Mouse (Mus musculus) gastrocnemius, postnatal 4 days (tissue): ENCODE results near the gene Zbtb16. TPM values are rescaled to one million over a fixed set of nuclear protein-coding genes. Genes with fewer than 3 reads are reported as not detected.

ENCODE experiments used
- DNase-seq, 2 experiments: peaks; one replicate each; pipeline ENCODE4 v3.0.0; 2021 to 2022; ENCODE audit warnings: low spot score in 2 of 2, mixed read lengths in 2 of 2
- total RNA-seq, 2 experiments: library from RNA; stranded (reverse); gene quantifications; 2 replicates each; pipeline ENCODE4 v1.2.3; 2021

Gene Zbtb16
- total RNA-seq, 2 experiments from 2014 or later = 13.7 to 16.4 TPM

DNA sequence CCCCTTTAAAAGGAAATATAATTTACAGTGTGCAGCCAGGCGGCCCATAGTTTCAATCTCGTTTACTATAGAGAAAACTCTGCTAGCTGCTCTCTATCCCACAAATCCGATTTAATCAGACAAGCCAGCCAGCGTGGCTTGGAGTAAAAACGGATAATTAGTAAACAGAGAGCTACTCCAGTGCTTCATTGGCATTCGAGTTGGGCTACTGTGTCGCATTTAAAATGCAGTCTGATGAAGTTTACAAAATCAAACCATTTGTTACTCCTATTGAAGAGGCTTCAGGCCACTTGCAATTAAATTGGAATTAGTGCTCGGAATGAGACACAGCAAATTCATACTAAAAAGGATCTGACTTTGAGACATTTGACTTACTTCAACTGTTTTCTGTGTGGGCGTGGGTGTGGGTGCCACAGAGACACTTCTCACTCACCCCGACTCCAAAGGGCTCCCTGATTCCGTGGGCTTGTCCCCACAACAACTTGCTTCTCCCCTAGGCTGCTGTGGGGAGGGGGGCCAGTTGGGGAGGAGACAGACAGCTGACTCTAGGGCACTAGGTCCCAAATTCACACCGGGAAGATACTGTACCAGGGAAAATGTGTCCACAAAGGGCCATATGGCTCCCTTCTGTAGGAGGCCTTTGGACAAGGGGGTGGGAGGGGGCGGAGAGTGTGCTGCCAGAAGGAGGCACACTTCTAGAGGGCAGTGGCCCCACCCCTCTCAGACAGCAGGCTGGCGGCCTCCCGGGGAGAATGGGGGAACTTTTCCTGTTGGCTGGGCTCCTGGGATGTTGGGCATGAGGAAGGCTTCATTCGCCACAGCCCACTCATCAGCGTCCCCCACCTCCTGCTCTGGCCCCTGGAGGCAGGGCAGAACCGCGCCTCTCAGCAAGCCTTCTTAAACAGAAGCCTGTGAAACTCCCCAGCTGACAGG is 157.3 kb downstream of the Zbtb16 start:
- no peak for DNase-seq

DNA sequence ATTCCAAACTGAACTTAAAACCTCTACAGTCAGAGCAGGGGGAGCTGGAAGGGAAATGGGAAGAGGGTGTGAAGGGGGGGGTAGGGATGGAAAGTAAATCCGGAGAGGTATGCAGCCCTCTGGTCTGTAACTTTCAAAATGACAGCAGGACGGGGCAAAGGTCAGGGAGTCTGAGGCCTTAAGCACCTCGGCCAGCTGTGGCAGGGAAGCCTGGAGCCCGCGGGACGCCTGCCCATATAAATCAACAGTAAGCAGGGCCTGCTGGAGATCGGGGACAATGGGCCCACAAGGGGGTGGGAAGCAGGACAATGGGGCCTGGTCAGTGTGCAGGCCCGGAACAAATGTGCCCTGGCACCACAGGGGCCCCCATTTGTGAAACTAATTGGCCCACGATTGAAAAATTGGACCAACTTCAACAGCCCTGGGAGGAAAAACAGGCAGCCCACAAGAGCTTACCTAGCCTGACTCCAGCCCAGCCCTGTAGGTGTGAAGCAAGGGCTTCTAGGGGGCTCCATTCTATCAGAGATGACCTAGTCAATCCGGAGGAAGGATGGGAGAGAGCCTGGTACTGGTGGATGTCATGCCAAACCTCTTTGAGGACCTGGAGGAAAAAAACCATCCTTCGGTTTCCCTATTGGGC is 160.8 kb downstream of the Zbtb16 start:
- no peak for DNase-seq

DNA sequence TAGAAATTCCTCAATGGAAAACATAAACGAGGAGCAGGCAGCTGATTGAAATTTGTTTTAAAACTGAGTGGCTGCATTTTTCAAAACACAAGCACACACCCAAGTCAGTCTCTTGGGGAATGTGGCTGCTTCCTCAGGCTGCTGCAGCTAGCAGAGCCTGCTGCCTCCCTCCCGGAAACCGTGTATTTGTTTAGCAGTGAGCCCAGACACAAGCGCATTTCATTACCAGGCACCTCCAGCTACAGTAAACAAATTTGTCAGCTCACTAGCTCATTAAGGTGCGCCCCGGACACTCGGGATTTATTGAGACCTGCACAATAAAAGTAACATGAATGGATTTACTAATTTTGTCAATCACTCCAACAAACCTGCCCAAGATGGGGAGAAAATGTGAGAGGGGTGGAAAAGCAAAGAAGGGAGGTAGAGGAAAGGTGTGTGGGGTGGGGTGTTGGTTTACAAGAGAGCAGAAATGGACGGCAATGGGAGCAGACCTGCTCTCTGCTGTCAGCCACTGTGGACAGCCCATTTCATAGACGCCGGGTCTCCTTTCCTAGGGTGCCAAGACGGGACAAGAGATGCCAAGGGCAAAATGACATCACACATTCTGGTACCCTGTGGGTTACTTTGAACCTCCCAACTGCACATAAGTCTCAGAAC is 161.5 kb downstream of the Zbtb16 start:
- DNase-seq = no peak

DNA sequence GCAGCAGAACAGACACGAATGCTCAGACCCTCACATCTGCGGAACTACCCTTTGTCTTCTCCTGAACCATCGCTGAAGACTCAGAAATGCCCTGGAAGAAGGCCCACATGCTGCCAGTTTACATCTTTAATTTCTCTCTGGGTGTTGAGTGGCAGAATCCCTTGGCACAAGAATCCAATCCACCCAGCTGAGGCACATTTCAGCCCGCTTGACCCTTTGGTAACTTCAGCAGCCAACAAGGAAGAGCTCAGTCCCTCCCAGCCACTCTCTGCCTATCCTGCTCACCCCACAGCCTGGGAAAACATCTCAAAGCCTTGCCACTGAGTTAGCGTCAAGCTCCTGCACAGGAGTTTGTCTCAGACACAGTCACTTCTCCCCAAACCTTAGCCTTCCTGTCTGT is 162.2 kb downstream of the Zbtb16 start:
- no peak for DNase-seq

DNA sequence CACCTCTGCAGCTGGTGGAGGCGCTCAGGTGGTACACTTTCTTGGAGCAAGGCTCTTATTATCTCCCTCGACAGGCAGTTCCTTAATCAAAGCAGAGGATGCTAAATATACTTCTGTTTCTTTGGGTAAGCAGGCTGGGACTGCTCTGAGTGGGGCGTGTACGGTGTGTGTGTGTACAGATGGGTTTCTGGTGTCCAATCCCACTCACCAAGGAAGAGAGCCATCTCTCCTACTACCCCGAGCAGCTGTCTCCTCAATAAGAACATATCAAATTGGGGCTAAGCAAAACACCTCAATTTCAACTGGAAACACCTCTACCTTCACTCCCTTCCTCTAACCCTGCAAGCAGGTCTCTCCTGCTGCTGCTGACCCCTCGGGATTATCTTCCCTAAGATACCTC is 162.8 kb downstream of the Zbtb16 start:
- no peak for DNase-seq

DNA sequence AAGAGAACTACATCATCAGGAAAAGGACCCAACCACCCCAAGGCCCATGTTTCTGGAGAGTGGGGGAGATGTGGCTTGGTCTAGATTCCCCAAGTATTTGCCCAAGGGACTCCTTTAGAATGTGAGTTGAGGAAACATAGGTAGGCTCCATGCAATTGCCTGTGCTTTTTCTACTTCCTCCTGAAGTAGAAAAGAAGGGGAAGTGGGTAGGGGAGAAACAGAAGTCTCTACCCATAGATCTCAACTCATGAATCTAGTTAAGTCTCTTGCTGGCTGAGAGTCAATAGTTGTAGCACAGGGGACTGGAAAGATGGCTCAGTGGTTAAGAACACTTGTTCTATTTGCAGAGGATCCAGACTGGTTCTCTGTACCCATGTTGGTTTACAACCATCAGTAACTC is 164.2 kb downstream of the Zbtb16 start:
- no peak for DNase-seq

DNA sequence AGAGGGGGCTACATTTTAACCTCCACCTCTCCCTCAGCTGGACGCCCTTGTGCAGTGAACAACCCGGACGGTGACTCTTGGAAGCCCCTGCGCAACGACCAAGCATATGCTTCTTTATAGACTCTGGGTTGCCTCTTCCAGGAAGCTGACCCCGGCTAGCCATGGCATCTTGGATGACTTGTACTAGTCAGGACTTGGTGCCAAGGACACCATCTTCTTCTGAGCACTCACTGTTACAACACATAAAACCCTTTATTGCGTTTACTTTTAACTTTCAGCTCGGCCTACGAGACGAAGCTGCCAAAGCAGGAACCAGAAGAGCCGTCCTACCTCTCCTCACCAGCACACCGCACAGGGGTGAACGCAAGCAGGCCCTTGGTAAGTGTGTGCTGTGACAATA is 165.9 kb downstream of the Zbtb16 start:
- DNase-seq = no peak

DNA sequence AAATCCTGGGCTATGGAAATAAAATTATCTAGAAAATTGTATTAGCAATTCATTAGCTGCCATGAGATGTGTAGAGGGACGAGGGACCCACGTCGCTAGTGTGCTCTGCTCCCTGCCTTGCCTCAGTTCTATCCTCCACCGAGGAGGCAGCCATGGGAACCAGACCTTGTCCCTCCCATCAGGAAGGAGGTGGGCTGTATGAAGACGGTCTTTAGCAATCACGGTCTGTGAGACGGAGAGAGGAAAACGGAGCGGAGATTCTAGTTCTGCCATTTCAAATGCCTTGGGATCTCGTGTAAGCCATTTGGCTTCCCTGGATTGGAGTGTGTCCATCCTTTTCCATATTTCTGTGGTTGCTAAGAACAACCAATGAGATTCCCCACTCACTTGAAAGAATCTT is 166.3 kb downstream of the Zbtb16 start:
- DNase-seq = no peak

DNA sequence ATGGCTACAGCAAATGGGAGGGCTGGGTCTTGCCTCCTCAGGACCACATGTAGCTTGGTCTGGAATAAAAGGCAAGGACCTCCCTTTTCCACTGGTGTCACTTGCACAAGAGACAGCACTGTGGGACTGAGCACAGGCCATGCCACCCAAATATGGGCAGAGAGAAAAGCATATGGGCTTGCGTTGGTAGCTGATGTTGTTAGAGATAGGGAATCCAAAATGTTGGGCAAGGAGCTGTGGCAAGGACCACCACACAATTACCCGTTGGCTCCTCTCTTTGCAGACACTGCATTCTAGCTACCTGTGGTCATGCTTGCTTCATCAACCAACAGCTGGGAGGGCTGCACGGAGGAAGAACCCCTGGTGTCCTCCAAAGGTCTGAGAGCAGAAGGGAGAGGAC is 169.3 kb downstream of the Zbtb16 start:
- no peak for DNase-seq

DNA sequence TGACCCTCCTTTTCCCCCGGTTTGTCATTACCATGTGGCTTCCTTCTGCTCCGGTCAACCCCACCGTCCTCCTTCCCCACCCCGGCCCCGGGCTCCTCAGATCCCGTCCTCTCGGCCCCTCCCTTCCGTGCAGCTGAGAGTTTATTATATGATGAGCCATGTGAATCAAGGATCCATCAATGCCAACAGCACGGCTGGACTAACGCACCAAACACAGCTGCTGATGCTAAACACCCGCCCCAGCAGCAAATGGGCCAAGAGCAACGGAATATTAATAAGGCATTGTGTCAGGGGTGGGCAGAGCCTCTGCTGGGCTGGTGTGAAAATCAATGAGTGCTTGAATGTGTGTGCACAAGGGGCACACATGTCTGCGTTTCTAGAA is 173.0 kb downstream of the Zbtb16 start:
- no peak for DNase-seq

DNA sequence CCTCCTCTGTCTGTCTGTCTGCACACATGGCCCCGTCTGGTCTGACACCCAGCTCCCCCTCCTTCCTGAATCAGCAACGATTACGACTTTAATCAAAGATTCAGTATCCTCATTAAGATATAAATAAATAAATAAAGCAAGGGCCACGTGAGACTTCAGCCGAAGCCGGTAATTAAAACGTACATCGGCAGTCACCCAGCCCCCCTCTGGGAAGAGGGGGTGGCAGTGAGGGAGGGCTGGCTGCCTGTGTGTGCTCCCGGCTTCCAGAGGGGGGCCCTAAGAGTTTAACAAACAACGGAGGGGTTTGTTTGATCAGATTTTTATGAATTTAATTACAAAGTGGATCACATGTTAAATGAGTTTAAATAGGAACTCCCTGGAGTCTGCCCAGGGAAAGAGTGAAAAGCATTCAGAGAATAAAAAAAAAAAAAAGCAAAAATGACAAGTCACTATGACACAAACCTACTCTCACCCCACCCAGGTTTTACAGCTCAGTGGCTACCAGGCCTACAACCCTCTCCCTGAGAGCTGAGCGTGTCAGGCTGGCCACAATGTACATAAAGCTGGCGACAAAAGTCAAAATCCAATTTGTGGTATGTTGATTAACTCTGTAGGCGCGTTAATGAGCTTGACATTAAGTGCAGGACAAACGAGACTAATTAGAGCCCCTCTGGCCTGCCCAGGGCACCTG is 173.5 kb downstream of the Zbtb16 start:
- DNase-seq = no peak

DNA sequence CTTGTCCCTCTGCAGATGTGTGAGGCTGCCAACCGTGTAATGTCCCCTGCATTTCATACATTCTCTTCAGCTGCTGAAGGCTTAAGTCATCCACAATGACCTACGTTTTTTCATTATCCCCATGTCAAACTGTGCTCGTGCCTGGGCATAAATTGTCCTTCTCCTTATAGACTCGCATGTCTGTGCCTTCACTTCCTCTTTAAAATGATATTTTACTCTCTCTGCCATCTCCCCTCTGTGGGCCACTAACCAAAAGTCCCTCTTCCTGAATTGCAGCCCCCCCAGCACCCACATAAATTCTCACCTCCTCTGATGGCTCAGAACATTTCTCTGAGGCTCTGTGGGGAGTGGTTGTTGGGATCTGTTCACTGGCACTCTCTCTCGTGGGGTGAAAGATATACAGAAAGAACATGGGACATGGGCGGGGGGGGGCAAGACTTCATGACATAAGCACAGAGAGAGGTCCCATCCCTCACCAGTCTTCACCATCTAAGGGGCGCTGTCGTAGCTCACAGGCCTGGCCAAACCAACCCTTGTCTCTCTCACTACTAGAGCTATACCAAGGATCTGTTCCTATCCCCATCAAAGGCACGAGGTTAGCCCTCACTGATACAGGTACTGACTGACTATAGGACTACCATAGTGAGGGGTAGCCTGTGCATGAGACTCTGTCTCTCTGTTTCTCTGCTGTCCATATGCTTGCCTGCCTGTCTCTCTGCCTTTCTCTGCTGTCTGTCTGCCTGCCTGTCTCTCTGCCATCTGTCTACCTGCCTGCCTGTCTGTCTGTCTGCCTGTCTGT is 174.6 kb downstream of the Zbtb16 start:
- DNase-seq = no peak

DNA sequence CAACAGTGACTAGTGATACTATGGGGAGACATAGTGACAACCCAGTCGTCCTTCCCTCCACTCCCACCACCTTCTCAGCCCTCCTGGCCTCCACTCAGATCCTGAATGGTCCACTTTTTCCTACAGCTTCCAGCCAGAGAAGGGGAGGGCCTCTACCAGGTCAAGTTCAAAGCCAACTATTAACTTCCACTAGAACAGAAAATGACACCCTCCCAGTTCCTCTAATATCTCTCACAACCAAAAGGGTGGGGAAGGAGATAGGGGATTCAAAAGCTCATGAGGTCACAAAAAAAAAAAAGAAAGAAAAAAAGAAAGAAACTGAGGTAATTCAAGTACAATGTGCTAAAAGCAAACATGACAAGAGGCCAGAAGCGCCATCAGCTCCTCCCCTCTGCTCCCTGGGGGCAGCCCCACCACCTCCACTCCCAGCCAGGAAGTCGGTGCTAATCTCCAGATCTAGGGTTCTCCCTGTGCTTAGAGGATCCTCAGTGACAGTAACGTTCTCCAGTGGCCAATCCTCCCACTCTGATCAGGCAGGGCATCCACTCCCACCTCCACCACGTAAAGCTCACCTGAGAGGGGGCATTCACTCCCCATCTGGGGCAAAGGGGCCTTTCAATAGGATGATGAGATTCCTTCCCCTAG is 180.4 kb downstream of the Zbtb16 start:
- no peak for DNase-seq

DNA sequence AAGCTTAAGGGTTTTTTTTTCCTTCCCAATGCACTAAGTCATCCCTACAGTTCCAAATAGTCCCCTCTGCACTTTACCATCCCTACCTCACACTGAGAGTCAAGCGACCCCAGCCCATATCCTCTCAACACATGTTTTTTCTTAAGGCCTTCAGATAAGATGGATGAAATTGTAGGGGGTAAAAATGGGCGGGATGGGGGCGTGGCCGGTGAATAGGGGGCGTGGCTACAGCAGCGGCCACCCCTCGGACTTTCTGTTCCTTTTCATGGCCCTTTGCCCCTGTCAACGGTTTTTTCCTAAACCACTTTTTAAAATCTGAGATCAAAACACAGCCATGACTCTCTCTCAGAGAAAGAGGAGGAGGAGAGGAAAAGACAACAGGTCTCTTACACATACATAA is 181.3 kb downstream of the Zbtb16 start:
- no peak for DNase-seq

DNA sequence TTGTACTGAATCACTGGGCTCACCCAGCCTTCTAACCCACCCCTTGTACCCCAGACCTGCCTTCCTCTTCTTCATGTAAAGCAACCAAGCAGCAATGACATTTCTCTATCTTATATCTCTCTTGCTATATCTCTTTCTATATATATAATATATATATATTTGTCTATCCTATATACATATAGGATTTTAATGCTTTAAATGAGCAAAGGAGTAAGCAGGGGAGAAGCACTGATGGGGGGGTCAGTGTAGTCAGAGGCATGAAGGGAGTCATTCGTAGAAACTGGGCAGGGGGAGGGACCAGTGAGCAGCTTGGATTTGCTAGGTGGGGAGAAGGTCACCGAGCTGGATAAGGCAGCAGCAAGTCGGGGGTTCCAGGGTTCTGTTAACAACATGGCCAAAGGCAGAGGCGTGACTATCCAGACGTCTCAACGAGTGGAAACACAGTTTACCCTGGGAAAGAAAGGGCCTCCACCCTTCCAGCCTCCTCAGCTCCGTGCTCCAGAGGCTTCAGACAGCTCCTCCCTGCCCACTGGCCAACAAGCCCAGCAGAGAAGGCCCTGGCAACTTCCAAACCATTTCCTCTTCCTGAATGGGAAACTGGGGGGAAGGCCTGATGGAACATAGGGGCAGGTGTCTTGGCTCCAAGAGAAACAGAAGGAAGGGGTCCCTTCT is 182.5 kb downstream of the Zbtb16 start:
- no peak for DNase-seq

DNA sequence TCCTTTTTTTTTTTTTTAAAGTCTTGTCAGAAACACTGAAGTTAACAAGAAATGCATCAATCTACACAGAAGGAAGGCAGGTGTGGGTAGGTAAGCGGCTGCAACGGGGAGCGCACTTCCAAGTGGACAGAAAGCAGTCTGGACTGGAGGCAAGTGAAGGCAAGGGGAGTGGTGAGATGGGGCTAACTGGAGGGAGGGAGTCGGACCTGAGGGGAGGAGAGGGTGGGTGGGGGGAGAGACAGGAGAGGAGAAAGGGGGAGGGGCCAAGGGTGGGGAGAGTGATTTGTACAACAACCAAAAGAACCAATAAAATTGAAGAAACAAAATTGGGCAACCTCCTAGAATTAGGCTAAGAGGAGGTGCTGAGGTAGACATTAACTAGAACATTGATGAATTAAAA is 184.0 kb downstream of the Zbtb16 start:
- no peak for DNase-seq

DNA sequence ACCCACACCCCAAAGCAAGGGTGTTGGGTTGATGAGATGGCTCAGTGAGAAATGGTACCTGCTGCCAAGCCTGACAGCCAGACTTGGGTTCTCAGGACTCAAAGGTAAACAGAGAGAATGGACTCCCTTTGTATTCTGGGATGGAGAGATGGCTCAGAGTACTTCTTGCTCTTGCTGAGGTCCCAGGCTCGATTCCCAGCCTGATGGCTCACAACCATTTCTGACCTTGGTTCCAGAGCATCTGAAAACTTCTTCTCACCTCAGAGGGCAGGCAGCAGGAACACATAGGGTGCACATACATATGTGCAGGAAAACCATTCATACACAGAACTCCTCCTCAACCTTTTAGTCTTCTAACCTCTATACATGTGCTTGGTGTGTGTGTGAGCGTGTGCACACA is 185.2 kb downstream of the Zbtb16 start:
- DNase-seq = no peak

DNA sequence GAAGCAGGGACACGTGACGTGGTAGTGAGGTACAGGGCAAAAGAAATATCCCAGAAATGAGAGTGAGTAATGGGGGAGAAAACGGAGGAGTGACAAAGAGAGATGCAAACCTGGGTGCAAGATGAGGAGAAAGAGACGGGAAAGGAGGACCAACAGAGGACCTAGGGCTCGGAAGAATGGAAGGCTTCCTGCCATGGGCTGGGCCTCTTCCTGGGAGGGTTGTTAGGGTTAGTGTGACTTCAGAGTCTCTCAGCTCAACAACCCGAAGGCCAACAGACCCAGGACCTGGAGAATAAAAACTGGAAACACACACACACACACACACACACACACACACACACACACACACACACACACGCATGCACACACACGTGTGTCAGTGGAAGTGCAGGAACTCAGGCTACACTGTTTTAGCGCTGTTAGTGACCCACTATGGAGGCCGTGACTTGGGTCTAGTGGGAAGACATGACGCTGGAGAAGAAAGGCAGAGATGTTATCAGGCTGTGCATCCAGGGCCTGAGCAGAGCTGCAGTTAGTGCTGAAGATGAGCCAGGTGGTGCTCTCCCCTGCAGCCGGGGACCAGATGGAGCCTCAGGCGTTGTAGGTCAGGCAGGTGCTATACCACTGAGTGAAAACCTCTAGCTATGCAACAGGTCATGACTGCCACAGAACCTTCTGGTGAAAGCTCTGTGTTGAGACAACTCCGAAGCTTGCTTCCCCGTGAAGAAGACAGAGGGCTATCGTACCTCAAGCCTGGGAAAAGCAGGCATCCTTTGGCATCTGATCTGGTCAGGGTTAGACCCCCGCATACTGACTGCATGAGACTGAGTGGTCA is 186.0 kb downstream of the Zbtb16 start:
- peak in 1 of 2 experiments; percentile 11 for DNase-seq
